Mouse (Mus musculus): ENCODE data around the gene Tcea3.

The Tcea3 gene

DNA sequence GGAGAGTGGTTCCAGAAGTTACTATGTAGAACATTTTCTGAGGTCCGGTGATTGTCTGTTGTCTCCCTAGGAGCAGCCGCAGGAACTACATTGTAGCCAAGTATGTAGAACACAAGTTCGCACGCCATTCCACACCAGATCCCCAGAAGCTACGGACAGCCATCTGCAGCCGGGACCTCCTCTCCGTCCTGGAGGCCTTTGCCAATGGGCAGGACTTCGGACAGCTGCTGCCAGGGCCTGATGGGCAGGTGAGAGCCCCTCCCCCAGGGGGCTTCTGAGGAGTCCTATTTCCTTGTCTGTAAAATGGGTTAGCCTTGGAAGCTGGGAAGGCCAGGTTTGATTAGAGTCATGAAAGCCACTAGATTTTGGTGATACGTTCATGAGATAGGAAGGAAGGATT, 8.4 kb upstream of the Tcea3 start:
- in situ Hi-C loops (cut with MboI, MseI) = no loop called here

DNA sequence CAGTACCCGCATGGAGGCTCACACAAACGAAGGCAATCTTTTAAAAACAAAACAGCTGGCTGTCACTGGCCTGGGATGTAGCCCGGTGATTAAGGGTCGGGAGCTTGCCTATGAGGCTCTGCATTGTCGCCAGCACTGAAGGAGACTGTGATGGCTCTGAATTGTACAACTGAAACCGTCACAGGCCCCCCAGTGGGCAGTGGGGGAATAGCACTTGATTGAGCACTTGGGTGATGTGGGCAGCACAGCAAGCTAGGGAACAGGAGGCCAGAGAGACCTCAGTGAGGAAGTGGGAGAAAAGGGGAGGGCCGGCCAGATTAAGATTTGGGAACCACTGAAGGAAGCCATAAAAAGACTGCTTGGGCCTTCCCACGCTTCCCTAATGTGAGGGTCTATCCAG, 7.9 kb upstream of the Tcea3 start:
- in situ Hi-C loops (cut with MboI, MseI) = no loop called here

DNA sequence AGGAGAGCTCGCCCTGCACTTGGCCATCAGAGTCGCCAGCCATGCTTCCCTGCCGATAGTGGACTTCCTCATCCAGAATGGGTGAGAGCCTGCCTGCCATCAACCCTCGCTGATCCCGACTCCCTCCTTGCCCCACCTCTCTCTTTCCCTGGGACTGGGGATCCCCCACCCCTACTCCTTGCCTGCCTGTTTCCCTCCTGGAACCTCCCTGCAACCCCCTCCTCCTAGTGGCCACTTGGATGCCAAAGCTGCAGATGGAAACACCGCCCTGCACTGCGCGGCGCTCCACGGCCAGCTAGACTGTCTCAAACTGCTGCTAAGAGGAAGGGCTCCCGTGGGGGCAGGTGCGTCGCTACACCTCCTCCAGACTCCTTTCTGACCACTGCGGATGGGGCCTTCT, 7.4 kb upstream of the Tcea3 start:
- in situ Hi-C loops (cut with MboI, MseI) = no loop called here

- in situ Hi-C loops (cut with MboI, MseI) = no loop called here
These were observed 6.6 kb upstream of the Tcea3 start for GRCm38 (mm10) chr4:136240955-136241354.

DNA sequence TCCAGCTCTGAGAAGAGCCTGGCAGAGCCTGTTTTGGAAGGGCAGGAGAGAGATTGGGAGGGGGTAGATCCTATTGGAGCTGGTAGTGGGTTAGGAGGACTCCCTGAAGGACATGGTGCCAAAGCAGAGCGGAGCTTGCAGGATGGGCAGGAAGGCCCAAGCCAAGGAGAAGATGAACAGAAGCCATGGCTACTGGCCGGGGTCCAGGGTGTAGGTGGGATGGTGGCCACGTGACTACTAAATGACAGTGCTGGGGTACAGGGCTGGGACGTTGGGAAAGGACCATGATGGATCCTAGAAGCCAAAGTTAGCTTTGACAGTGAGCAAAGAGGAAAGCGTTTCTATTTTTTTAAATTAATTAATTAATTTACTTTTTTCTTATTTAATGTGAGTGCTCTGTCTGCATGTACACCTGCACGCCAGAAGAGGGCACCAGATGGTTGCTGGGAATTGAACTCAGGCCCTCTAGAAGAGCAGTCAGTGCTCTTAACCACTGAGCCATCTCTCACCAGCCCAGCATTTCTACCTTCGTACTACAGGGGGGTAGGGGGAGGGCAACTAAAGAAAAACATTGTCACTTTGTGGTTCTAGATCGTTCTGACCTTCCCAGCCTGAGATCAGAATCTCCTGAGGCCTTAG, 5.3 kb upstream of the Tcea3 start:
- in situ Hi-C loops (cut with MboI, MseI) = no loop called here

DNA sequence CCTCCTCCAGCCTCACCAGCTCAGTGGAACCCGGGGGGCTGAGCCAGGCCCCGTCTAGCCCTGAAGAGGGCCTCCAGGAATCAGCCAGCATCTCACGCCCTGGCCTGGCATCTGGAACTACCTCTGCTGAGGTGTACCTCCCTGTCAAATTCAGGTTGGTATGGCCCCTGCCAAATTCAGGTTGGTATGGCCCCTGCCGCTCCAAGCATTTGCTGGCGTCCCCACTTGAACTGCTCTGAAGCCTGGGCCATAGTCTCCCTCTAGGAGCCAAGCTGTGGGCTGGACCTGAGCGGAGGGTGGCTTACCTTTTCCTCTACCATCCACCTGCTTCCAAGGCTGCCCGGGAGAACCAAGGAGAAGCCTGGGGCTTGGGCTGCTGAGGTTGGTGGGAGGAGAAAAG, 4.8 kb upstream of the Tcea3 start:
- in situ Hi-C loops (cut with MboI, MseI) = no loop called here

- in situ Hi-C loops (cut with MboI, MseI) = no loop called here
These were observed 3.3 kb upstream of the Tcea3 start for GRCm38 (mm10) chr4:136244208-136244607.

- in situ Hi-C loops (cut with MboI, MseI) = no loop called here
These were observed 1.8 kb upstream of the Tcea3 start for GRCm38 (mm10) chr4:136245681-136246080.

DNA sequence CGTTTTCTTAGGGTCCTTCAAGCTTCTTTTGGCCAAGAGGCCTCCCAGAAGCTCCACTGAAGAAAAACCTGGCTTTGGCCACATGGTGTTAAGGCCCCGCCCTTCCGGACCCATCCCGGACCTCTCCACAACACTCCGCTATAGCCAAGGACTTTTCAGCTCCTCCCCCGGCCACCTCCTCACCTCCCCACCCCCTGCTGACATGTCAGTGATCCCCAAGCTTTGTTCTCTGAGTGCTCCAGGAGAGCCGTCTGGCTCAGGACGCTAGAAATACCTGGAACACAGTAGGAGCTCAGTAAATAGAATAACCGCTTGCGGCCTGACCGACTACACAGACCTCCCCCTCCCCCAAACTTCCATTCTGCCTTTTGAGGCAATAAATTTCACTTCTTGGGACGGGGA, 960 bp upstream of the Tcea3 start:
- in situ Hi-C loops (cut with MboI, MseI) = no loop called here

- in situ Hi-C loops (cut with MboI, MseI) = no loop called here
These were observed 172 bp upstream of the Tcea3 start for GRCm38 (mm10) chr4:136247386-136247728.

DNA sequence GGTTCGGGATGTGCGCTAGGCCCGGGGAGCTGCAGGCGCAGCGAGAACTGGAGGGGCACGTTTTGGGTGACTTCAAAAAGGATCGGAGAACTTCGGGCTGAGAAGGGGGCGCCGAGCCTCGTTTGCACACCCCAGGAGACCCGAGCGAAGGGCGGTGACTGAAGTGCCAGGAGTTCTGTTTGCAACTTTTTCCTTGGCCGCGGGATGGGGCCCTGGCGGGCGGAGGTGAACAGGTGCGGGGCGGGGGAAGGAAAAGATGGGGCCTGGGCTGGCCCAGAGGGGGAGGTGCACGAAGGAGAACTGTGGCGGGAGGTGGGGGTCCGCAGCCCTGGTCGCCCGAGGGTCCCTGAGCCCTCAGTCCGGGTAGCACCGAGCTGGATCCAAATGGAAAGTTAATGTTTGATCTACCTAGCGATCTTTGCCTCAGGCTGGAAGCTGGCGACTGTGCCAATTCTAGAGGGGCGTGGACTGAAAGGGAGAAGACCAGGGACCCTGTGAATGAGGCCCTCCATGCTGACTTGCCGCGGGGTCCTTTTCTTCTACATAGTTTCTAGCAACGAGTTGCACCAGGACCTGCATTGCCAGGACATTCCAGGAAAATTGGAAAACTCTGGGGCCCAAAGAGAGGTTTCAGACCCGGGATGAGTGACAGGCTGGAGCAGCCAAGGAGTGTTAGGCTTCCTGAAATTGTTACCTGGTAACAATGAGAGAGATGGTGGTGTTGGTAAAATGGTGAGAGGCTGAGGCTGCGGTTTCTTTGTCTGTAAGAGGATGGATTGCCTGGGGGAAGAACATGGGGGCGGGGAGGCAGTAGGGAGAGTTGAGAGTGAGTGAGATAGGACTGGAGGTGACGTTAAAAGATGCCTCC, 1.2 kb downstream of the Tcea3 start:
- in situ Hi-C loops (cut with MboI, MseI) = no loop called here

- in situ Hi-C loops (cut with MboI, MseI) = no loop called here
These were observed 1.8 kb downstream of the Tcea3 start for GRCm38 (mm10) chr4:136249332-136249647.

GRCm38 (mm10) chr4:136249780-136250179, 2.3 kb downstream of the Tcea3 start:
- in situ Hi-C loops (cut with MboI, MseI) = no loop called here

- in situ Hi-C loops (cut with MboI, MseI) = no loop called here
These were observed 8.4 kb downstream of the Tcea3 start for GRCm38 (mm10) chr4:136255919-136256318.

- in situ Hi-C loops (cut with MboI, MseI) = no loop called here
These were observed 9.2 kb downstream of the Tcea3 start for GRCm38 (mm10) chr4:136256696-136257095.

GRCm38 (mm10) chr4:136259916-136260315, 12.4 kb downstream of the Tcea3 start:
- in situ Hi-C loops (cut with MboI, MseI) = no loop called here

- in situ Hi-C loops (cut with MboI, MseI) = no loop called here
These were observed 13.1 kb downstream of the Tcea3 start for GRCm38 (mm10) chr4:136260491-136261180.

DNA sequence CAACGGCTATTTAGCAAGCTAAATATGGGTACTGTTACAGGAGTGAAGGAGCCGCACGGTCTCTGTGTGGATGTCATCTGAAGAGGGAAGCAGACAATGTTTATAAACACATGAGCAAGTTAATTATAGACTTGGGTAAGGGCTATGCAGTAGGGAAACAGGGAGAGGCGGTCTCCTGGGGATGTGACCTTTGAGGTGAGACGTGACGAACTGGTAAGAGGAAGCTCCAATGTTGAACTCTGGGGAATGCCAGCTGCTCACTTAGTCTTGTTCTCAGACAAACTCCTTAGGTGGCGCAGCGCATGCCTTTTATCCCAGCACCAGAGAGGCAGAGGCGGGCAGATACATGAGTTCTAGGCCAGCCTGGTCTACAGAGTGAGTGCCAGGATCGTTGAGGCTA, 14.4 kb downstream of the Tcea3 start:
- in situ Hi-C loops (cut with MboI, MseI) = no loop called here

DNA sequence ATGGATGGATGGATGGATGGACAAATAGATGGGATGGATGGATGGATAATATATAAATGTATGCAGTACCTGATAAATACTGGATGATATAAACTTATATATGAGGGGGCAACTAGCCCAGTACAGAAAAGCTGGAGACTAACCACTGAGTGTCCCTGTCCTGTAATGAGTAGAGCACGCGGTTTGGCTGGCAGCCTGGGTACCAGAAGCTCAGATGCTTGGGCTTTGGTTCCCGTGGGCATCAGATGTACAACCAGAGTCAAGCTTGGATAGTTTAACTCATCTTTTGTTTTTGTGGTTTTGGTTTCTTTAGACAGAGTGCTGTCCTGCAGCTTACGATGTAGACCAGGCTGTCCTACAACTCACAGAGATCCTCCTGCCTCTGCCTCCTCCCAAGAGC, 16.0 kb downstream of the Tcea3 start:
- in situ Hi-C loops (cut with MboI, MseI) = no loop called here

DNA sequence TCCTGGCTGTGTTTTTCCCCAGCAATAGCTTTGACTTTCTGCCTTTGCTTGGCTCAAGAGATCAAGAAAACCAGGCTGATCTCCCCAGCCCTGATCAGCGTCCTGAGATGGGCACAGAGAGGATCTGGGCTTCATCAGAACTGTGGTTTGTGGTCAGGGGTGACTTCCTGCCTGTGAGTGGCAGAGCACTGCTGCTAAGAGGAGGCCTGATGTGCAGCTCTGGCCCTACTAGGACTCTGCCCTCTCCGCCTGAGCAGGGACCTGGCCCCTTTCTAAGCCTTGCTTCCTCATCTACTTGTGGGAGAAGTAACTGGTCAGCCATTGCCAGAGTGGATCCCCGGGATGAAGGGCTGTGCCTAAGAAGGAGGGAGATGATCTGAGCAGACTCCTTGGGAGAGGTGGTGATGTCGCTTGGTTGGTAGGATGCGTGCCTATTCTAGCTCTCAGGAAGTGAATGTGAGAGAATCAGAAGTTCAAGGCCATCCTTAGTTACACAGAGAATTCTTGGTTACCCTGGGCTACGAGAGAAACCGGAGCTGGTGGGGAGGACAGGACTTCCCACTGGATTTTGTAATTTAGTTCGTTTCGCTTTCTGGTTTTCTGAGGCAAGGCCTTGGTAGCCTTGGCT, 19.3 kb downstream of the Tcea3 start:
- in situ Hi-C loops (cut with MboI, MseI) = no loop called here

GRCm38 (mm10) chr4:136268912-136269311, 21.4 kb downstream of the Tcea3 start:
- in situ Hi-C loops (cut with MboI, MseI) = no loop called here

- in situ Hi-C loops (cut with MboI, MseI) = no loop called here
These were observed 23.1 kb downstream of the Tcea3 start for GRCm38 (mm10) chr4:136270648-136271047.

DNA sequence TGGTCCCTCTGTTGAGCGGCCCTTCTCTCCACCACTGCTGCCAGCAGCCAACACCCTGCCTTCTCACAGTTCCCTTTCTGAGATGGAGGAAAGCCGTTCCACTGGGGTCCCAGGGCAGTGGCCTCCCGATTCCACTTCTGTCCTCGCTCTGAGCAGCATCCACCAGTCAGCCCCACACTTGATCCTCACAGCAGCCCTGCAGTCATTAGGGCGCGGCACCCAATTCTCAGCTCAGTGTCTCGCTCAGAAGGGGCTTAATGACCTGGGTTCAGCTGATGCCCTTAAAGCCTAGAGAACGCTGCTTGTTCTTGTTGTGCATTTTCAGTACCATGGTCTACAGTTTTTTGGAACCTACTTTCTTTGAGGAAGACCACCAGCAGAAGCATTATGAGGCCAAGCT, 33.6 kb downstream of the Tcea3 start:
- in situ Hi-C loops (cut with MboI, MseI) = no loop called here
